Mouse (Mus musculus) olfactory bulb, adult 2 months (tissue): ENCODE measurements around the gene Olfm2.

Source experiments
- CTCF ChIP-seq: fragments of 200-500 bp; IDR thresholded peaks from 2 replicates; pipeline ENCODE4 v1.5.1; 2012; ENCODE audit warnings: low read depth, mild to moderate bottlenecking, low read length, moderate library complexity; ENCODE audit not compliant: insufficient read depth
- POLR2A ChIP-seq: fragments of 200-500 bp; IDR thresholded peaks from 2 replicates; pipeline ENCODE4 v1.6.1; 2012; ENCODE audit warnings: mild to moderate bottlenecking, low read depth, low read length, moderate library complexity; ENCODE audit not compliant: insufficient read depth

DNA sequence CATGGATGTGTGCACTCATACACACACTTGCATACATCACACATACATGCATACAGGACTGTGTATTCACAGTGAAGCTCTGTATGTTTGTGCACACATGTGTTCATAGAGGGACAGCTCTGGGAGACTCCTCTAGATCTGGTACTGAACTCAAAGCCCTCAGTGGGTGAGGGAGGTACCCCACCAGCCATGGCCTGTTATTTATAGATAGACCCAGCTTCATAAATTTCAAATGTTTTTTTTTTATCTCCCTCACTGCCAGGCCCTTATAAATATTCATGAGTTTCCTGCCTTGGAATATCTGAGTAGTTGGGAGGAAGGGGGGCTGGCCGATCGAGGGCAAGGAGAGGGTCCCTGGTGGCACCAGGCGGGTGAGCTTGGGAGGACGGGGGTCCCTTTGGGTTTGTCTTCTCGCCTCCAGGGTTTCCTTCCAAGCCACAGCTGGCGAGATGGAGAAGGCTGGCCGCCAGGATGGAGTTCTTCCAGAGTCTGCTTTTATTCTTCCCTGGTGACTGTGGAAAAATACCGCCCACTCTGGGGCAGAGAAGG, 42.2 kb downstream of the Olfm2 start:
- no peak for TF ChIP-seq CTCF
- no peak for TF ChIP-seq POLR2A
